Mouse (Mus musculus) spleen, adult 2 months (tissue): ENCODE results near the gene Slc9a4. TPM values are rescaled to one million over a fixed set of nuclear protein-coding genes. Genes with fewer than 3 reads are reported as not detected.

Experiments
- DNase-seq, 2 experiments: peaks; one replicate each; pipeline versions ENCODE4 v3.0.0 to v3.0.0-alpha.2; 2012 to 2021; ENCODE audit warnings: low spot score in 2 of 2, low read depth in 1 of 2
- H3K27ac ChIP-seq: fragments of 200-500 bp; 2 replicates; pipeline ENCODE4 v1.5.1; 2012; ENCODE audit warnings: low read length, inconsistent platforms; ENCODE audit not compliant: insufficient read depth
- H3K27me3 ChIP-seq: fragments of 200-500 bp; 2 replicates; pipeline ENCODE4 v1.6.1; 2012; ENCODE audit warnings: mild to moderate bottlenecking, moderate library complexity, low read length, inconsistent platforms; ENCODE audit not compliant: control insufficient read depth, insufficient read depth
- H3K36me3 ChIP-seq: fragments of 200-500 bp; 2 replicates; pipeline ENCODE4 v1.6.1; 2012; ENCODE audit warnings: mild to moderate bottlenecking, low read length, inconsistent platforms; ENCODE audit not compliant: control insufficient read depth, insufficient read depth
- H3K4me1 ChIP-seq: fragments of 200-500 bp; 2 replicates; pipeline ENCODE4 v1.6.1; 2011; ENCODE audit warnings: inconsistent platforms; ENCODE audit not compliant: control insufficient read depth, insufficient read depth, insufficient read length
- H3K4me3 ChIP-seq: fragments of 200-500 bp; 2 replicates; pipeline ENCODE4 v1.5.1; 2011; ENCODE audit warnings: mild to moderate bottlenecking, inconsistent platforms; ENCODE audit not compliant: insufficient read depth, insufficient read length; ENCODE audit errors: extremely low read depth
- CTCF ChIP-seq: fragments of 200-500 bp; IDR thresholded peaks from 2 replicates; pipeline ENCODE4 v1.5.1; 2011; ENCODE audit warnings: mild to moderate bottlenecking, inconsistent platforms; ENCODE audit not compliant: insufficient read depth, insufficient read length, insufficient replicate concordance; ENCODE audit errors: extremely low read depth
- POLR2A ChIP-seq: fragments of 200-500 bp; IDR thresholded peaks from 2 replicates; pipeline ENCODE4 v1.6.1; 2011; ENCODE audit warnings: low read depth, low read length, inconsistent platforms
- WGBS: fragments of 180-500 bp; shearing (Covaris S2); methylation state at CpG from one replicate; pipeline ENCODE4 v1.1.7; 2018; 5-methylcytosine and 5-hydroxymethylcytosine counted together
- polyA plus RNA-seq: library from polyadenylated mRNA; depleted of rRNA; stranded (reverse); fragments of >200 nt; gene quantifications from 2 replicates; pipeline ENCODE4 v1.2.3, GENCODE M21; 2012

Slc9a4 gene
- polyA plus RNA-seq, 1 experiment: 0.05 TPM

GRCm38 (mm10) chr1:40613219-40613618, 33.3 kb downstream of the Slc9a4 start:
- Histone ChIP-seq H3K4me1 (no peaks in the 10 kb centered on the region), H3K27me3 (no peaks in the 10 kb centered on the region), H3K36me3 (no peaks in the 10 kb centered on the region), H3K4me3 (no peak overlapping the region), H3K27ac (no peak overlapping the region)
- DNase-seq: no peak
- WGBS: 88% methylated on average over 2 of the region's 2 CpGs
- TF ChIP-seq POLR2A (no peak), CTCF (no peak)

GRCm38 (mm10) chr1:40619093-40619492, 39.2 kb downstream of the Slc9a4 start:
- WGBS: 68% methylated on average over 5 of the region's 5 CpGs
- TF ChIP-seq CTCF (no peak), POLR2A (no peak)
- Histone ChIP-seq H3K36me3 (no peaks in the 10 kb centered on the region), H3K4me3 (no peak overlapping the region), H3K27me3 (no peaks in the 10 kb centered on the region), H3K4me1 (no peaks in the 10 kb centered on the region), H3K27ac (no peak overlapping the region)
- no peak for DNase-seq

- DNase-seq: no peak
- 77% methylated on average over 5 of the region's 5 CpGs for whole genome bisulfite sequencing
- Histone ChIP-seq H3K4me1 (no peaks in the 10 kb centered on the region), H3K4me3 (no peak overlapping the region), H3K27me3 (no peaks in the 10 kb centered on the region), H3K36me3 (no peaks in the 10 kb centered on the region), H3K27ac (no peak overlapping the region)
- TF ChIP-seq POLR2A (no peak), CTCF (no peak)
These were observed 40.0 kb downstream of the Slc9a4 start for GRCm38 (mm10) chr1:40619871-40620270.

- DNase-seq: no peak
These were observed 45.1 kb downstream of the Slc9a4 start for GRCm38 (mm10) chr1:40624954-40625353.

GRCm38 (mm10) chr1:40626954-40627353, 47.1 kb downstream of the Slc9a4 start:
- no peak for DNase-seq
- Histone ChIP-seq H3K36me3 (no peaks in the 10 kb centered on the region), H3K4me3 (no peak overlapping the region), H3K4me1 (no peaks in the 10 kb centered on the region), H3K27me3 (no peaks in the 10 kb centered on the region), H3K27ac (no peak overlapping the region)
- TF ChIP-seq CTCF (no peak), POLR2A (no peak)

More at GRCm38 (mm10) chr1:40624954-40625353, 45.1 kb downstream of the Slc9a4 start:
- WGBS: 82% methylated on average over 3 of the region's 3 CpGs
- TF ChIP-seq POLR2A: no peak
- no peak for TF ChIP-seq CTCF
- Histone ChIP-seq H3K36me3 (no peaks in the 10 kb centered on the region), H3K4me3 (no peak overlapping the region), H3K27me3 (no peaks in the 10 kb centered on the region), H3K4me1 (no peaks in the 10 kb centered on the region), H3K27ac (no peak overlapping the region)

GRCm38 (mm10) chr1:40628443-40628842, 48.6 kb downstream of the Slc9a4 start:
- H3K4me3 ChIP-seq: no peak overlapping the region
- H3K27ac ChIP-seq: no peak overlapping the region
- 89% methylated on average over 3 of the region's 3 CpGs for WGBS
- H3K4me1 ChIP-seq: no peaks in the 10 kb centered on the region
- H3K36me3 ChIP-seq: no peaks in the 10 kb centered on the region
- no peak for DNase-seq
- TF ChIP-seq POLR2A (no peak), CTCF (no peak)
- H3K27me3 ChIP-seq: no peaks in the 10 kb centered on the region

GRCm38 (mm10) chr1:40632407-40633062, 52.7 kb downstream of the Slc9a4 start:
- no peak for DNase-seq

GRCm38 (mm10) chr1:40634608-40635007, 54.7 kb downstream of the Slc9a4 start:
- 80% methylated on average over 4 of the region's 4 CpGs for WGBS
- DNase-seq: no peak
- Histone ChIP-seq H3K27me3 (no peaks in the 10 kb centered on the region), H3K36me3 (no peaks in the 10 kb centered on the region), H3K27ac (no peak overlapping the region), H3K4me3 (no peak overlapping the region), H3K4me1 (no peaks in the 10 kb centered on the region)
- no peak for TF ChIP-seq CTCF
- TF ChIP-seq POLR2A: no peak

More at GRCm38 (mm10) chr1:40632407-40633062, 52.7 kb downstream of the Slc9a4 start:
- Histone ChIP-seq H3K4me1 (no peaks in the 10 kb centered on the region), H3K4me3 (no peak overlapping the region), H3K36me3 (no peaks in the 10 kb centered on the region), H3K27ac (no peak overlapping the region), H3K27me3 (no peaks in the 10 kb centered on the region)
- WGBS: 57% methylated on average over 2 of the region's 2 CpGs
- TF ChIP-seq POLR2A (no peak), CTCF (no peak)
